Mouse (Mus musculus) forebrain, embryonic 16.5 days (tissue): ENCODE measurements around the gene Svopl. TPM values are rescaled to one million over a fixed set of nuclear protein-coding genes. Genes with fewer than 3 reads are reported as not detected.

Experiments used
- ATAC-seq: fragments of 200-750 bp; cut with Nextera tagmentation; 2 replicates; pipeline ENCODE4 v1.8.0; 2017; ENCODE audit warnings: mild to moderate bottlenecking, moderate library complexity
- H3K27ac ChIP-seq: fragments of 300-500 bp; sonication (generic); 2 replicates; pipeline ENCODE4 v1.5.1; 2014; ENCODE audit warnings: low read length, control low read depth
- H3K27me3 ChIP-seq: fragments of 300-500 bp; sonication (generic); replicated peaks from 2 replicates; pipeline ENCODE4 v1.6.1; 2014; ENCODE audit warnings: low read length; ENCODE audit not compliant: control insufficient read depth, insufficient read depth
- H3K36me3 ChIP-seq: fragments of 300-500 bp; sonication (generic); 2 replicates; pipeline ENCODE4 v1.6.1; 2014; ENCODE audit not compliant: control insufficient read depth, insufficient read depth
- H3K4me1 ChIP-seq: fragments of 300-500 bp; sonication (generic); replicated peaks from 2 replicates; pipeline ENCODE4 v1.6.1; 2014; ENCODE audit warnings: low read length; ENCODE audit not compliant: control insufficient read depth, insufficient read depth
- H3K4me2 ChIP-seq: fragments of 300-500 bp; sonication (generic); 2 replicates; pipeline ENCODE4 v1.6.1; 2014; ENCODE audit warnings: mild to moderate bottlenecking, low read length, control low read depth
- H3K4me3 ChIP-seq: fragments of 300-500 bp; sonication (generic); replicated peaks from 2 replicates; pipeline ENCODE4 v1.5.1; 2014; ENCODE audit warnings: mild to moderate bottlenecking, low read length, control low read depth
- H3K9ac ChIP-seq: fragments of 300-500 bp; sonication (generic); replicated peaks from 2 replicates; pipeline ENCODE4 v1.6.1; 2014; ENCODE audit warnings: low read depth, low read length, control low read depth
- H3K9me3 ChIP-seq: fragments of 300-500 bp; sonication (generic); 2 replicates; pipeline ENCODE4 v1.6.1; 2016; ENCODE audit warnings: low read length; ENCODE audit not compliant: control insufficient read depth
- WGBS: fragments of 180-500 bp; shearing (Covaris S2); extraction: QIAGEN DNeasy Blood & Tissue Kit; methylation state at CpG from one replicate; pipeline ENCODE4 v1.1.7; 2014; 5-methylcytosine and 5-hydroxymethylcytosine counted together
- polyA plus RNA-seq: library from polyadenylated mRNA; unstranded; fragments of >200 nt; fragmentation: Nextera tagmentation; extraction: Ambion mirVana; gene quantifications from 2 replicates; pipeline ENCODE4 v1.2.1, GENCODE M21; 2015

Gene Svopl
- polyA plus RNA-seq, 1 experiment from 2014 or later: 0.95 TPM

GRCm38 (mm10) chr6:38071256-38071655 is 24.5 kb upstream of the Svopl start:
- WGBS: 94% methylated on average over 4 of the region's 4 CpGs
- no peaks in the 10 kb centered on the region for H3K9me3 ChIP-seq
- no peak overlapping the region for H3K9ac ChIP-seq
- no peak overlapping the region for H3K4me3 ChIP-seq
- H3K27ac ChIP-seq: no peak overlapping the region
- H3K36me3 ChIP-seq: no peaks in the 10 kb centered on the region
- H3K4me1 ChIP-seq: no peaks in the 10 kb centered on the region
- no peak overlapping the region for H3K4me2 ChIP-seq
- no peaks in the 10 kb centered on the region for H3K27me3 ChIP-seq
- no peak for ATAC-seq

- H3K4me3 ChIP-seq: no peak overlapping the region
- H3K9me3 ChIP-seq: no peaks in the 10 kb centered on the region
- no peak overlapping the region for H3K27ac ChIP-seq
- no peaks in the 10 kb centered on the region for H3K36me3 ChIP-seq
- H3K4me2 ChIP-seq: no peak overlapping the region
- H3K27me3 ChIP-seq: no peaks in the 10 kb centered on the region
- ATAC-seq: peak; percentile 90
- no peak overlapping the region for H3K9ac ChIP-seq
- peaks cover 7% of the 10 kb centered on the region for H3K4me1 ChIP-seq
- WGBS: 3% methylated on average over 5 of the region's 5 CpGs
Observed at GRCm38 (mm10) chr6:38066215-38066614, 19.4 kb upstream of the Svopl start.

GRCm38 (mm10) chr6:38065501-38066122 is 18.8 kb upstream of the Svopl start:
- WGBS: 60% methylated on average over 11 of the region's 11 CpGs
- Histone ChIP-seq H3K27me3 (no peaks in the 10 kb centered on the region), H3K36me3 (no peaks in the 10 kb centered on the region), H3K4me3 (no peak overlapping the region), H3K9ac (no peak overlapping the region), H3K4me2 (no peak overlapping the region), H3K9me3 (no peaks in the 10 kb centered on the region), H3K4me1 (peaks cover 7% of the 10 kb centered on the region), H3K27ac (no peak overlapping the region)
- peak; percentile 75 for ATAC-seq

GRCm38 (mm10) chr6:38065122-38065500 is 18.3 kb upstream of the Svopl start:
- Histone ChIP-seq H3K27me3 (no peaks in the 10 kb centered on the region), H3K4me2 (no peak overlapping the region), H3K9ac (no peak overlapping the region), H3K36me3 (no peaks in the 10 kb centered on the region), H3K9me3 (no peaks in the 10 kb centered on the region), H3K4me3 (no peak overlapping the region), H3K4me1 (peaks cover 7% of the 10 kb centered on the region), H3K27ac (no peak overlapping the region)
- WGBS: 58% methylated on average over 3 of the region's 3 CpGs
- ATAC-seq: peak; percentile 73

GRCm38 (mm10) chr6:38064621-38065020 is 17.8 kb upstream of the Svopl start:
- no peak overlapping the region for H3K4me2 ChIP-seq
- no peak for ATAC-seq
- WGBS: 67% methylated on average over 2 of the region's 2 CpGs

GRCm38 (mm10) chr6:38058805-38059204 is 12.0 kb upstream of the Svopl start:
- no peaks in the 10 kb centered on the region for H3K27me3 ChIP-seq
- no peak for ATAC-seq
- no peaks in the 10 kb centered on the region for H3K4me1 ChIP-seq
- no peak overlapping the region for H3K9ac ChIP-seq
- H3K4me3 ChIP-seq: no peak overlapping the region
- no peak overlapping the region for H3K27ac ChIP-seq
- no peaks in the 10 kb centered on the region for H3K9me3 ChIP-seq
- H3K36me3 ChIP-seq: no peaks in the 10 kb centered on the region
- H3K4me2 ChIP-seq: no peak overlapping the region
- 58% methylated on average over 5 of the region's 5 CpGs for WGBS

More at GRCm38 (mm10) chr6:38064621-38065020, 17.8 kb upstream of the Svopl start:
- H3K9me3 ChIP-seq: no peaks in the 10 kb centered on the region
- no peaks in the 10 kb centered on the region for H3K36me3 ChIP-seq
- peaks cover 7% of the 10 kb centered on the region for H3K4me1 ChIP-seq
- H3K4me3 ChIP-seq: no peak overlapping the region
- H3K27ac ChIP-seq: no peak overlapping the region
- H3K27me3 ChIP-seq: no peaks in the 10 kb centered on the region
- H3K9ac ChIP-seq: no peak overlapping the region

GRCm38 (mm10) chr6:38055471-38056330 is 8.9 kb upstream of the Svopl start:
- Histone ChIP-seq H3K27me3 (no peaks in the 10 kb centered on the region), H3K27ac (no peak overlapping the region), H3K4me1 (no peaks in the 10 kb centered on the region), H3K9me3 (no peaks in the 10 kb centered on the region), H3K4me2 (no peak overlapping the region), H3K4me3 (no peak overlapping the region), H3K36me3 (no peaks in the 10 kb centered on the region), H3K9ac (no peak overlapping the region)
- ATAC-seq: no peak
- WGBS: 81% methylated on average over 15 of the region's 15 CpGs

GRCm38 (mm10) chr6:38049601-38050000 is 2.8 kb upstream of the Svopl start:
- no peaks in the 10 kb centered on the region for H3K36me3 ChIP-seq
- no peak overlapping the region for H3K4me2 ChIP-seq
- H3K4me1 ChIP-seq: no peaks in the 10 kb centered on the region
- WGBS: 96% methylated on average over 6 of the region's 6 CpGs
- H3K4me3 ChIP-seq: no peak overlapping the region
- H3K27me3 ChIP-seq: no peaks in the 10 kb centered on the region
- H3K9me3 ChIP-seq: no peaks in the 10 kb centered on the region
- H3K27ac ChIP-seq: no peak overlapping the region
- no peak overlapping the region for H3K9ac ChIP-seq
- ATAC-seq: no peak

- no peak for ATAC-seq
- Histone ChIP-seq H3K27me3 (no peaks in the 10 kb centered on the region), H3K4me3 (no peak overlapping the region), H3K27ac (no peak overlapping the region), H3K9me3 (no peaks in the 10 kb centered on the region), H3K9ac (no peak overlapping the region), H3K36me3 (no peaks in the 10 kb centered on the region), H3K4me2 (no peak overlapping the region), H3K4me1 (no peaks in the 10 kb centered on the region)
- WGBS: 66% methylated on average over 6 of the region's 6 CpGs
Observed at GRCm38 (mm10) chr6:38048800-38049561, 2.2 kb upstream of the Svopl start.
